Mouse (Mus musculus) CH12.LX (cell line): ENCODE measurements around the gene Krt20. TPM values are rescaled to one million over a fixed set of nuclear protein-coding genes. Genes with fewer than 3 reads are reported as not detected.

Experiments
- DNase-seq: peaks from one replicate; pipeline ENCODE4 v3.0.0-alpha.2; 2013; ENCODE audit errors: extremely low read depth
- H3K27ac ChIP-seq: 2 replicates; pipeline ENCODE4 v1.5.1; 2012; ENCODE audit warnings: low read depth, mild to moderate bottlenecking, control low read depth, moderate library complexity; ENCODE audit not compliant: insufficient read depth
- H3K27me3 ChIP-seq: replicated peaks from 2 replicates; pipeline ENCODE3; 2012; ENCODE audit warnings: inconsistent platforms
- H3K36me3 ChIP-seq, 2 experiments: replicated peaks in 1 of 2; 2 replicates each; pipeline versions ENCODE3 to v1.6.1; 2012; ENCODE audit warnings: inconsistent platforms in 1 of 2, low read length in 1 of 2, mild to moderate bottlenecking in 1 of 2, mixed read lengths in 1 of 2, moderate library complexity in 1 of 2; ENCODE audit not compliant: control insufficient read depth in 1 of 2, insufficient read depth in 1 of 2
- H3K4me1 ChIP-seq, 2 experiments: 2 replicates each; pipeline ENCODE4 v1.6.1; 2012; ENCODE audit warnings: inconsistent platforms in 1 of 2, moderate library complexity in 1 of 2; ENCODE audit not compliant: insufficient read depth in 2 of 2, control insufficient read depth in 1 of 2
- H3K4me2 ChIP-seq: 2 replicates; pipeline ENCODE4 v1.6.1; 2012; ENCODE audit warnings: low read depth, mild to moderate bottlenecking, control low read depth; ENCODE audit not compliant: poor library complexity, insufficient read depth, severe bottlenecking
- H3K4me3 ChIP-seq, 3 experiments: fragments of 150-350 bp in 1 of 3; sonication (generic) in 1 of 3; replicated peaks in 1 of 3; 2 replicates each; pipeline versions ENCODE3 to v1.5.1; 2011 to 2012; ENCODE audit warnings: low read depth in 2 of 3, low read length in 2 of 3, mild to moderate bottlenecking in 2 of 3, moderate library complexity in 2 of 3, control low read depth in 1 of 3, improper control_type of control experiment in 1 of 3, inconsistent platforms in 1 of 3, mixed read lengths in 1 of 3; ENCODE audit not compliant: poor library complexity in 1 of 3
- H3K79me2 ChIP-seq: replicated peaks from 2 replicates; pipeline ENCODE4 v1.6.1; 2012; ENCODE audit warnings: mild to moderate bottlenecking, moderate library complexity; ENCODE audit not compliant: control insufficient read depth, poor library complexity, insufficient read depth, severe bottlenecking; ENCODE audit errors: extremely low read depth
- H3K9ac ChIP-seq: 2 replicates; pipeline ENCODE4 v1.6.1; 2012; ENCODE audit warnings: low read depth, mild to moderate bottlenecking, control low read depth, moderate library complexity; ENCODE audit not compliant: insufficient read depth
- H3K9me3 ChIP-seq: replicated peaks from 2 replicates; pipeline ENCODE3; 2012; ENCODE audit warnings: low read length, inconsistent platforms, mixed read lengths
- BHLHE40 ChIP-seq: IDR thresholded peaks from 2 replicates; pipeline ENCODE4 v1.6.1; 2011; ENCODE audit warnings: mild to moderate bottlenecking, low read depth, low read length, improper control_type of control experiment
- CHD1 ChIP-seq: IDR thresholded peaks from 2 replicates; pipeline ENCODE4 v1.6.1; 2012; ENCODE audit warnings: low read depth, low read length, improper control_type of control experiment, inconsistent platforms
- CHD2 ChIP-seq: IDR thresholded peaks from 2 replicates; pipeline ENCODE4 v1.6.1; 2011; ENCODE audit warnings: low read length, improper control_type of control experiment
- ELF1 ChIP-seq: IDR thresholded peaks from 2 replicates; pipeline ENCODE4 v1.6.1; 2014; ENCODE audit warnings: low read depth, mild to moderate bottlenecking, inconsistent platforms, low read length, improper control_type of control experiment
- ETS1 ChIP-seq: conservative IDR thresholded peaks from 2 replicates; pipeline ENCODE4 v1.6.1; 2012; ENCODE audit warnings: low read depth, mild to moderate bottlenecking, inconsistent platforms, low read length, improper control_type of control experiment, moderate library complexity
- JUN ChIP-seq: IDR thresholded peaks from 2 replicates; pipeline ENCODE4 v1.6.1; 2011; ENCODE audit warnings: low read depth, mild to moderate bottlenecking, low read length, improper control_type of control experiment, moderate library complexity; ENCODE audit not compliant: insufficient read depth
- JUND ChIP-seq: conservative IDR thresholded peaks from 2 replicates; pipeline ENCODE4 v1.6.1; 2011; ENCODE audit warnings: low read depth, low read length, improper control_type of control experiment
- KAT2A ChIP-seq: IDR thresholded peaks from 2 replicates; pipeline ENCODE4 v1.6.1; 2012; ENCODE audit warnings: low read length, improper control_type of control experiment, inconsistent platforms; ENCODE audit not compliant: insufficient replicate concordance
- MAX ChIP-seq: IDR thresholded peaks from 2 replicates; pipeline ENCODE4 v1.6.1; 2011; ENCODE audit warnings: low read length, improper control_type of control experiment
- MEF2A ChIP-seq: IDR thresholded peaks from 2 replicates; pipeline ENCODE4 v1.6.1; 2014; ENCODE audit warnings: low read depth, mild to moderate bottlenecking, inconsistent platforms, low read length, improper control_type of control experiment, borderline replicate concordance
- MXI1 ChIP-seq: IDR thresholded peaks from 2 replicates; pipeline ENCODE4 v1.6.1; 2011; ENCODE audit warnings: mild to moderate bottlenecking, low read depth, low read length, improper control_type of control experiment
- NELFE ChIP-seq: IDR thresholded peaks from 2 replicates; pipeline ENCODE4 v1.6.1; 2011; ENCODE audit warnings: low read depth, low read length, improper control_type of control experiment
- PAX5 ChIP-seq: IDR thresholded peaks from 2 replicates; pipeline ENCODE4 v1.6.1; 2012; ENCODE audit warnings: low read length, inconsistent platforms, mixed read lengths
- POLR2A ChIP-seq: IDR thresholded peaks from 2 replicates; pipeline ENCODE4 v1.6.1; 2011; ENCODE audit warnings: low read depth, mild to moderate bottlenecking, improper control_type of control experiment, low read length
- POLR2AphosphoS2 ChIP-seq: IDR thresholded peaks from 2 replicates; pipeline ENCODE4 v1.6.1; 2011; ENCODE audit warnings: low read depth, low read length, improper control_type of control experiment
- RAD21 ChIP-seq: IDR thresholded peaks from 2 replicates; pipeline ENCODE4 v1.6.1; 2011; ENCODE audit warnings: low read depth, mild to moderate bottlenecking, low read length, improper control_type of control experiment, moderate library complexity
- RCOR1 ChIP-seq: conservative IDR thresholded peaks from 2 replicates; pipeline ENCODE4 v1.6.1; 2012; ENCODE audit warnings: low read depth, mild to moderate bottlenecking, inconsistent platforms, low read length, improper control_type of control experiment
- SIN3A ChIP-seq: IDR thresholded peaks from 2 replicates; pipeline ENCODE4 v1.6.1; 2012; ENCODE audit warnings: low read length, improper control_type of control experiment, inconsistent platforms
- SMC3 ChIP-seq: IDR thresholded peaks from 2 replicates; pipeline ENCODE4 v1.6.1; 2011; ENCODE audit warnings: low read depth, low read length, improper control_type of control experiment
- TBP ChIP-seq: conservative IDR thresholded peaks from 2 replicates; pipeline ENCODE4 v1.6.1; 2011; ENCODE audit warnings: low read depth, low read length, improper control_type of control experiment
- TCF12 ChIP-seq: IDR thresholded peaks from 2 replicates; pipeline ENCODE4 v1.6.1; 2014; ENCODE audit warnings: low read depth, mild to moderate bottlenecking, inconsistent platforms, low read length, improper control_type of control experiment
- USF1 ChIP-seq: IDR thresholded peaks from 2 replicates; pipeline ENCODE4 v1.6.1; 2014; ENCODE audit warnings: low read depth, mild to moderate bottlenecking, inconsistent platforms, low read length, improper control_type of control experiment
- USF2 ChIP-seq: conservative IDR thresholded peaks from 2 replicates; pipeline ENCODE4 v1.6.1; 2011; ENCODE audit warnings: low read depth, low read length, improper control_type of control experiment
- ZC3H11A ChIP-seq: IDR thresholded peaks from 2 replicates; pipeline ENCODE4 v1.6.1; 2012; ENCODE audit warnings: low read depth, mild to moderate bottlenecking, inconsistent platforms, low read length, improper control_type of control experiment
- ZKSCAN1 ChIP-seq: IDR thresholded peaks from 2 replicates; pipeline ENCODE4 v1.6.1; 2012; ENCODE audit warnings: low read depth, inconsistent platforms, low read length, improper control_type of control experiment, borderline replicate concordance
- ZMIZ1 ChIP-seq: IDR thresholded peaks from 2 replicates; pipeline ENCODE4 v1.6.1; 2012; ENCODE audit warnings: low read depth, mild to moderate bottlenecking, inconsistent platforms, low read length, improper control_type of control experiment
- ZNF384 ChIP-seq: IDR thresholded peaks from 2 replicates; pipeline ENCODE4 v1.6.1; 2012; ENCODE audit warnings: low read depth, low read length, improper control_type of control experiment, inconsistent platforms
- dilution Hi-C: fragments of 300-500 bp; cut with MboI; formaldehyde crosslinking; loops from 2 replicates; pipeline ENCODE4 v1.14.3; 2020; ENCODE audit warnings: low sequenced_read_pairs; ENCODE audit not compliant: extremely low pct_unique_long_range_greater_than_20kb, extremely low pct_ligation_motif_present
- in situ Hi-C: fragments of 300-500 bp; cut with MboI; formaldehyde crosslinking; loops from 3 replicates; pipeline ENCODE4 v1.14.3; 2019; ENCODE audit warnings: low sequenced_read_pairs, low pct_ligation_motif_present, low pct_unique_long_range_greater_than_20kb, mixed read lengths
- polyA plus RNA-seq: library from polyadenylated mRNA; unstranded; fragments of >175 nt; gene quantifications from 2 replicates; pipeline ENCODE4 v1.2.1, GENCODE M21; 2012; ENCODE audit warnings: low read depth; ENCODE audit not compliant: insufficient read length
- total RNA-seq, 2 experiments: library from RNA; depleted of rRNA; stranded (reverse); fragments of 300-350 nt in 1 of 2; fragments of >200 nt in 1 of 2; gene quantifications; 2 replicates each; pipeline ENCODE4 v1.2.3; 2012 to 2014

Gene Krt20
- total and polyA plus RNA-seq, 3 experiments, result not detected

DNA sequence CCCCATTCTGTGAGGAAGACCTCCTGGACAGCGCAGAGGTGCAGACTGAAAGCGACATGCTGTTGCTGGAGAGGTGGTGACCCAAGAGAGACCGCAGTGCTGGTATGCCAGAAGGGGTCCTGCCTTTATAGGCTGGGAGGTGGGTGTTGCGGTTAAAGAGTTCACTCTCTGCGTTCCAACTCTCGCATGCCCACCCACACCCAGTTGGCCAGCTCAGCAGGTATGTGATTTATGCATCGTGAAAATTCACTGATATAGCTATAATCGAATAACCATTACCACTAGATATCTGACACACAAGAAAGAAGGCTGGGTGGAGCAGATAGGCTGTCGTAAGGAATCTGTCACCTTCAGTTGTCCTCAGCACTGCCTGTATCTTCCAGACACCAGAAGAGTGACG, 15.8 kb downstream of the Krt20 start, which contains the start of gene Krt12:
TSS of gene Krt12 (minus strand) at position 101 of the 400 bp plus-strand sequence.
- no peak for TF ChIP-seq CHD2
- no peak for TF ChIP-seq JUN
- no peak for TF ChIP-seq MEF2A
- no peak for TF ChIP-seq TCF12
- no peak for TF ChIP-seq ZKSCAN1
- no peak for TF ChIP-seq SIN3A
- no peak for TF ChIP-seq ZC3H11A
- no peak for TF ChIP-seq USF2
- no peak for TF ChIP-seq MXI1
- TF ChIP-seq POLR2A, result no peak
- TF ChIP-seq JUND, result no peak
- TF ChIP-seq ZMIZ1, result no peak
- no peak for TF ChIP-seq USF1
- no peak for TF ChIP-seq RCOR1
- TF ChIP-seq POLR2AphosphoS2, result no peak
- TF ChIP-seq ZNF384, result no peak
- no peak for TF ChIP-seq ELF1
- TF ChIP-seq, all 38 proteins: peak for 0
- Histone ChIP-seq H3K4me3 (no peak within 1 kb of the TSS), H3K79me2 (no peaks in the 10 kb centered on the region), H3K9ac (no peak within 1 kb of the TSS), H3K9me3 (no peaks in the 10 kb centered on the region), H3K4me2 (no peak within 1 kb of the TSS), H3K36me3 (no peaks in the 10 kb centered on the region), H3K4me1 (no peaks in the 10 kb centered on the region), H3K27ac (no peak within 1 kb of the TSS), H3K27me3 (peaks cover 90% of the 10 kb centered on the region)
- dilution Hi-C loops, result no loop called here
- in situ Hi-C loops, result no loop called here
- DNase-seq, result no peak

DNA sequence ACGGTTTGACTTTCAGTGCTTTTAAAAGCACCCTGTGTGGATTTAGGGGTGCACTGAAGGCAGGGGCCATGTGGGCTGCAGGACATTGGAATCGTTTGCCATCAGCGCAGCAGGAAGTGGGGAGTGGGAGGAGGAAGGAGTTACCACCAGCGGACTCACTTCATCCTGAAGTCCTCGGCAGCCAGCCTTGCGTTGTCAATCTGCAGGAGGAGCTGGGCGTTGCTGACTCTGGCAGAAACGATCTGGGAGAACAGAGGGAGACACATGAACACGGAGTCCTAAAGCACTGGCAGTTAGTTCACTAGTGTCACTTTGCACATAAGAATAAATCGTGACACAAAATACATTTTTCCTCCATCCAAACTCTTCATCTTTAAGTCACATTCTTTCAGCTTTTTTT, 17.4 kb downstream of the Krt20 start:
- Histone ChIP-seq H3K36me3 (no peaks in the 10 kb centered on the region), H3K9me3 (no peaks in the 10 kb centered on the region), H3K4me2 (no peak overlapping the region), H3K4me1 (no peaks in the 10 kb centered on the region), H3K79me2 (no peaks in the 10 kb centered on the region), H3K27me3 (peaks cover 94% of the 10 kb centered on the region), H3K4me3 (no peak overlapping the region), H3K27ac (no peak overlapping the region), H3K9ac (no peak overlapping the region)
- no peak for DNase-seq
- in situ Hi-C loops, result no loop called here
- dilution Hi-C loops, result no loop called here
- no peak for TF ChIP-seq RCOR1
- no peak for TF ChIP-seq USF2
- no peak for TF ChIP-seq MXI1
- no peak for TF ChIP-seq RAD21
- TF ChIP-seq PAX5, result no peak
- TF ChIP-seq TBP, result no peak
- no peak for TF ChIP-seq USF1
- TF ChIP-seq ETS1, result no peak
- TF ChIP-seq KAT2A, result no peak
- no peak for TF ChIP-seq MAX
- TF ChIP-seq SMC3, result no peak
- TF ChIP-seq JUND, result no peak
- no peak for TF ChIP-seq CHD2
- no peak for TF ChIP-seq CHD1
- TF ChIP-seq POLR2AphosphoS2, result no peak
- TF ChIP-seq NELFE, result no peak
- no peak for TF ChIP-seq ZC3H11A
- no peak for TF ChIP-seq JUN
- no peak for TF ChIP-seq BHLHE40
